Mouse (Mus musculus): ENCODE measurements around the gene Arhgef33.

DNA sequence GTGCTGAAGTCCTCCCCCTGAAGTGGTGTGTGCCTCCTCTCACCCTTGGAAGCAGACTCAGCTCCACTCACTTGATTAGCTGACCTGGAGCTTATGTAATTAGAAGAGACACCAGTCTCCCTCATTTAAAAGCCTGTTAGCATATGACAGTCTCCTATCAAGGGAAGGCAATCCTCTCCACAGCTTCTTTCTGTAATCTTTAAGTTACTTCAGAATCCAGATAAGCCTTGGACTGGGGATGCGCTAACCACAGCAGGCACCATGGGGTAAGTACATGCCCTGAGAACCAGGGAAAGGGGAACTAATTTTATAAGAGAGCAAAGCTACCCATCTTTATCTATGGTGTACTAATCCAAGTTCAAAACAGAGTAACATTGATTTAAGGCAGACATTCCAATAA is at the start of gene Arhgef33:
- TF ChIP-seq EP300 (IDR thresholded peaks at IDR 0.05), result no peak
- no peak for TF ChIP-seq CTCF (IDR thresholded peaks at IDR 0.05)

All from lung, postnatal 0 days (tissue).